Mouse (Mus musculus) ES-E14 (cell line): ENCODE data around the gene Grin2d.

Experiments used
- CHD2 ChIP-seq: IDR thresholded peaks from 2 replicates; pipeline ENCODE4 v1.6.1; 2014; ENCODE audit warnings: mild to moderate bottlenecking, low read depth, low read length, inconsistent platforms
- HCFC1 ChIP-seq: IDR thresholded peaks from 2 replicates; pipeline ENCODE4 v1.6.1; 2012; ENCODE audit warnings: low read length, inconsistent platforms, borderline replicate concordance; ENCODE audit not compliant: insufficient read depth
- MAFK ChIP-seq: IDR thresholded peaks from 2 replicates; pipeline ENCODE4 v1.6.1; 2014; ENCODE audit warnings: mild to moderate bottlenecking, low read depth, low read length, inconsistent platforms; ENCODE audit not compliant: insufficient read depth
- ZC3H11A ChIP-seq: IDR thresholded peaks from 2 replicates; pipeline ENCODE4 v1.6.1; 2012; ENCODE audit warnings: low read depth, mild to moderate bottlenecking, inconsistent platforms, low read length, borderline replicate concordance
- ZNF384 ChIP-seq: IDR thresholded peaks from 2 replicates; pipeline ENCODE4 v1.6.1; 2012; ENCODE audit warnings: low read depth, low read length, inconsistent platforms

DNA sequence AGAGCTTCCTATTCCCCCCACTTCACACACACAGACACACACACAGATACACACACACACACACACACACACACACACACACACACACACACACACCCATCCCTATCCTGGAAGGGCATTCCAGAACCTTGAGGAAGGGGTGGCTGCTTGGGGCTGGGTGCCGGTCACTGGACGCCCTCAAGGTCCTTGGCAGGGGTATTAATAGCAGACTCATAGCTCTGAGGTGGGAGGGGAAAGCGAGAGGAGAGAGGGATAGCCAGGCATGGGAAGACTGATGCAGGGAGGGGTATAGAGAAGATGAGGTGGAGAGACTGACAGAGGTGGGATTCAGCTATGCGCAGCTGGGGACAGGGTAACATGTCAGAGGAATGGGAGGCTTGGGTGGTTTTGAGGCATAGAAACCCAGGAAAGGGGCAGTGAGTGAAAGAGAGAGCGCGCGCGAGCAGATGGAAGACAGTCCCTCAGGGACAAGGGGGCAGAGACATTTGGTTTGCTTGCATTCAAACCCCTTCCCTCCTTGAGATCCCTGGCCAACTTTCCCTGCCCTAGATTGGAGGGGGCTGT is 9.0 kb downstream of the Grin2d start:
- TF ChIP-seq ZC3H11A (no peak), CHD2 (no peak), ZNF384 (no peak), MAFK (no peak), HCFC1 (no peak)
